Mouse (Mus musculus): ENCODE results near the gene Marf1.

- TF ChIP-seq POLR2A (IDR thresholded peaks at IDR 0.05; ENCODE audit: insufficient read length, low read depth), result no peak
- no peak for TF ChIP-seq TCF12 (IDR thresholded peaks at IDR 0.05; ENCODE audit: insufficient read depth, poor library complexity, severe bottlenecking)
- no peak for TF ChIP-seq MAX (IDR thresholded peaks at IDR 0.05; ENCODE audit: low read depth)
- TF ChIP-seq CEBPB (IDR thresholded peaks at IDR 0.05; ENCODE audit: insufficient read depth, poor library complexity, severe bottlenecking), result no peak
- TF ChIP-seq REST (IDR thresholded peaks at IDR 0.05; ENCODE audit: insufficient read depth, insufficient read length), result no peak
- no peak for TF ChIP-seq MYOD1 (IDR thresholded peaks at IDR 0.05; ENCODE audit: control insufficient read depth in 1 of 3, insufficient read length in 2 of 3, low read depth in 2 of 3)
- TF ChIP-seq E2F4 (IDR thresholded peaks at IDR 0.05; ENCODE audit: insufficient read depth), result no peak
Measured at GRCm38 (mm10) chr16:14180163-14180733, 17.1 kb upstream of the Marf1 start.

All from myocyte (in vitro differentiated cells).